Mouse (Mus musculus) heart, postnatal 36 days (tissue): Measurements from ENCODE around the gene Chst11. TPM values are rescaled to one million over a fixed set of nuclear protein-coding genes. Genes with fewer than 3 reads are reported as not detected.

Experiments
- DNase-seq, 2 experiments: peaks; one replicate each; pipeline ENCODE4 v3.0.0; 2021 to 2022
- intact Hi-C: fragments of 180-260 bp; cut with DNase I; formaldehyde crosslinking; loops from one replicate; pipeline ENCODE4 v1.15.1; 2025
- total RNA-seq, 2 experiments: library from RNA; stranded (reverse); gene quantifications; 2 replicates each; pipeline ENCODE4 v1.2.3; 2021

Gene Chst11
- total RNA-seq, 2 experiments from 2014 or later, result 2.8 to 3.2 TPM

GRCm38 (mm10) chr10:82989418-82990025 is 4.2 kb downstream of the Chst11 start:
- DNase-seq, result no peak
- intact Hi-C loops, result loop anchor here (5.0 kb wide), 1 partner anchor 193 kb away; no protein-coding TSS in a partner anchor

GRCm38 (mm10) chr10:82990918-82991317 is 5.6 kb downstream of the Chst11 start:
- peak; percentile 18 to 27 for DNase-seq
- intact Hi-C loops, result no loop called here

- DNase-seq, result no peak
- intact Hi-C loops, result no loop called here
These were observed 6.6 kb downstream of the Chst11 start for GRCm38 (mm10) chr10:82991756-82992519.

- intact Hi-C loops, result no loop called here
- DNase-seq, result no peak
These were observed 9.0 kb downstream of the Chst11 start for GRCm38 (mm10) chr10:82994284-82994683.

GRCm38 (mm10) chr10:82997460-82997859 is 12.2 kb downstream of the Chst11 start:
- no peak for DNase-seq
- intact Hi-C loops, result no loop called here

GRCm38 (mm10) chr10:83000169-83000568 is 14.9 kb downstream of the Chst11 start:
- intact Hi-C loops, result no loop called here
- no peak for DNase-seq

- intact Hi-C loops, result no loop called here
- DNase-seq, result no peak
These were observed 15.4 kb downstream of the Chst11 start for GRCm38 (mm10) chr10:83000721-83001120.

- DNase-seq, result no peak
- intact Hi-C loops, result loop anchor here (2.0 kb wide), 1 partner anchor 17 kb away; no protein-coding TSS in a partner anchor
These were observed 18.6 kb downstream of the Chst11 start for GRCm38 (mm10) chr10:83003899-83004298.

GRCm38 (mm10) chr10:83004389-83004788 is 19.1 kb downstream of the Chst11 start:
- intact Hi-C loops, result loop anchor here (2.0 kb wide), 1 partner anchor 18 kb away; no protein-coding TSS in a partner anchor
- peak; percentile 31 to 32 for DNase-seq

- DNase-seq, result no peak
- intact Hi-C loops, result loop anchor here (2.0 kb wide), 1 partner anchor 18 kb away; no protein-coding TSS in a partner anchor
These were observed 19.7 kb downstream of the Chst11 start for GRCm38 (mm10) chr10:83005003-83005402.

- intact Hi-C loops, result no loop called here
- DNase-seq, result no peak
These were observed 21.0 kb downstream of the Chst11 start for GRCm38 (mm10) chr10:83006258-83006657.

GRCm38 (mm10) chr10:83013984-83014383 is 28.7 kb downstream of the Chst11 start:
- no peak for DNase-seq
- intact Hi-C loops, result no loop called here

GRCm38 (mm10) chr10:83015919-83016318 is 30.6 kb downstream of the Chst11 start:
- no peak for DNase-seq
- intact Hi-C loops, result no loop called here

GRCm38 (mm10) chr10:83016779-83017178 is 31.5 kb downstream of the Chst11 start:
- intact Hi-C loops, result no loop called here
- no peak for DNase-seq

GRCm38 (mm10) chr10:83017760-83018498 is 32.6 kb downstream of the Chst11 start:
- no peak for DNase-seq
- intact Hi-C loops, result no loop called here

GRCm38 (mm10) chr10:83018521-83018920 is 33.2 kb downstream of the Chst11 start:
- DNase-seq, result no peak
- intact Hi-C loops, result no loop called here

- intact Hi-C loops, result no loop called here
- no peak for DNase-seq
These were observed 34.4 kb downstream of the Chst11 start for GRCm38 (mm10) chr10:83019497-83020270.

GRCm38 (mm10) chr10:83022616-83023015 is 37.3 kb downstream of the Chst11 start:
- no peak for DNase-seq
- intact Hi-C loops, result no loop called here

GRCm38 (mm10) chr10:83026174-83026573 is 40.9 kb downstream of the Chst11 start:
- intact Hi-C loops, result no loop called here
- no peak for DNase-seq

GRCm38 (mm10) chr10:83027673-83028072 is 42.4 kb downstream of the Chst11 start:
- no peak for DNase-seq
- intact Hi-C loops, result no loop called here
